Mouse (Mus musculus) forebrain, postnatal 0 days (tissue): Measurements from ENCODE around the gene Gm28891. TPM values are rescaled to one million over a fixed set of nuclear protein-coding genes. Genes with fewer than 3 reads are reported as not detected.
"Not testable (repeated sequence)": the region's sequence is repeated elsewhere in the genome, so short reads cannot be mapped to it uniquely, and the experiment has no call there.

Experiments
- ATAC-seq: fragments of 200-750 bp; cut with Nextera tagmentation; 2 replicates; pipeline ENCODE4 v1.8.0; 2017; ENCODE audit warnings: mild to moderate bottlenecking, moderate library complexity
- DNase-seq: peaks from one replicate; pipeline ENCODE4 v3.0.0-alpha.2; 2015
- H3K27ac ChIP-seq: fragments of 300-500 bp; sonication (generic); 2 replicates; pipeline ENCODE4 v1.5.1; 2014; ENCODE audit warnings: low read depth, mild to moderate bottlenecking, antibody characterized with exemption, low read length, moderate library complexity, mixed read lengths
- H3K27me3 ChIP-seq: fragments of 300-500 bp; sonication (generic); 2 replicates; pipeline ENCODE4 v1.6.1; 2014; ENCODE audit warnings: mild to moderate bottlenecking, low read length, mixed read lengths; ENCODE audit not compliant: insufficient read depth
- H3K36me3 ChIP-seq: fragments of 300-500 bp; sonication (generic); 2 replicates; pipeline ENCODE4 v1.6.1; 2014; ENCODE audit warnings: mild to moderate bottlenecking, moderate library complexity; ENCODE audit not compliant: insufficient read depth
- H3K4me1 ChIP-seq: fragments of 300-500 bp; sonication (generic); 2 replicates; pipeline ENCODE4 v1.6.1; 2014; ENCODE audit warnings: antibody characterized with exemption; ENCODE audit not compliant: insufficient read depth
- H3K4me2 ChIP-seq: fragments of 300-500 bp; sonication (generic); 2 replicates; pipeline ENCODE4 v1.6.1; 2014; ENCODE audit warnings: low read depth, mild to moderate bottlenecking, moderate library complexity
- H3K4me3 ChIP-seq: fragments of 300-500 bp; sonication (generic); 2 replicates; pipeline ENCODE4 v1.5.1; 2014; ENCODE audit warnings: low read depth, low read length, mixed read lengths
- H3K9ac ChIP-seq: fragments of 300-500 bp; sonication (generic); 2 replicates; pipeline ENCODE4 v1.6.1; 2014; ENCODE audit warnings: mild to moderate bottlenecking
- H3K9me3 ChIP-seq: fragments of 300-500 bp; sonication (generic); 2 replicates; pipeline ENCODE4 v1.6.1; 2016; ENCODE audit warnings: low read length
- WGBS: fragments of 180-500 bp; shearing (Covaris S2); extraction: QIAGEN DNeasy Blood & Tissue Kit; methylation state at CpG from one replicate; pipeline ENCODE4 v1.1.7; 2014; 5-methylcytosine and 5-hydroxymethylcytosine counted together
- polyA plus RNA-seq: library from polyadenylated mRNA; unstranded; fragments of >200 nt; fragmentation: Nextera tagmentation; extraction: Ambion mirVana; gene quantifications from 2 replicates; pipeline ENCODE4 v1.2.1, GENCODE M21; 2015
- total RNA-seq: library from RNA; depleted of rRNA; stranded (reverse); fragments of >200 nt; gene quantifications from 2 replicates; pipeline ENCODE4 v1.2.3, GENCODE M21; 2014; rRNA removed

The Gm28891 gene
- total RNA-seq (not detected in 2 replicates), polyA plus RNA-seq (not detected in 2 replicates)

GRCm38 (mm10) chrY:60240902-60241301 lies at the start of gene Gm28891:
Gene Gm28891 (plus strand): TSS chrY:60241202.
- H3K4me3 ChIP-seq, H3K9ac ChIP-seq, ATAC-seq, H3K36me3 ChIP-seq, H3K27ac ChIP-seq, H3K9me3 ChIP-seq, H3K4me2 ChIP-seq, DNase-seq, H3K4me1 ChIP-seq, H3K27me3 ChIP-seq: not testable (repeated sequence)
- WGBS, result no CpG with 5 or more reads among the region's 8 CpGs
